Mouse (Mus musculus): ENCODE results near the gene Rhox4c.
"Not testable (repeated sequence)": the region's sequence is repeated elsewhere in the genome, so short reads cannot be mapped to it uniquely, and the experiment has no call there.

The Rhox4c gene

DNA sequence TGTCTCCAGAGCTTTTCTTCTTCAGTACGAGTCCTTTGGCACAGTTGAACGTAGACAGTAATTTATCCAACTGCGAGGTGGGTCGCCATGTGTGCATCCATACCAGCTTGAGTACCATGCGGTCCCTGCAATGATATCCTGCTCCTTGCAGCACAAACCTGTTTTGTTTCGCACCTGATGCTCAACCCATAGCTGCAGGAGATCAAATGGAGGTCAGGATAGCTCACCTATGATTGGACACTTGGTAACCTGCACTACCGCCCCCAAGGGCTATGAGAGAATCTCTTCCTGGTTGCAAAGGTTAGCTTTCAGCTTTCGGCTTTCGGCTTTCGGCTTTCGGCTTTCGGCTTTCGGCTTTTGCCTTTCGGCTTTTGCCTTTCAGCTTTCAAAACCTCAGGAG, at the start of gene Rhox4c:
Gene Rhox4c (plus strand): TSS at position 301 of the 400 bp plus-strand sequence.
- not testable (repeated sequence) for DNase-seq

GRCm38 (mm10) chrX:37432194-37432593, 47.9 kb upstream of the Rhox4c start, which contains the start of gene Rhox4b:
Rhox4b (plus strand) TSS chrX:37432494.
- not testable (repeated sequence) for DNase-seq

GRCm38 (mm10) chrX:37453380-37453779, 26.8 kb upstream of the Rhox4c start, which contains the start of gene Rhox2c:
Rhox2c (plus strand) TSS chrX:37453680.
- not testable (repeated sequence) for DNase-seq

- DNase-seq: not testable (repeated sequence)
Observed at GRCm38 (mm10) chrX:37458285-37458684, 21.9 kb upstream of the Rhox4c start, which contains the start of gene Rhox3c. Rhox3c (plus strand) TSS chrX:37458585.

DNA sequence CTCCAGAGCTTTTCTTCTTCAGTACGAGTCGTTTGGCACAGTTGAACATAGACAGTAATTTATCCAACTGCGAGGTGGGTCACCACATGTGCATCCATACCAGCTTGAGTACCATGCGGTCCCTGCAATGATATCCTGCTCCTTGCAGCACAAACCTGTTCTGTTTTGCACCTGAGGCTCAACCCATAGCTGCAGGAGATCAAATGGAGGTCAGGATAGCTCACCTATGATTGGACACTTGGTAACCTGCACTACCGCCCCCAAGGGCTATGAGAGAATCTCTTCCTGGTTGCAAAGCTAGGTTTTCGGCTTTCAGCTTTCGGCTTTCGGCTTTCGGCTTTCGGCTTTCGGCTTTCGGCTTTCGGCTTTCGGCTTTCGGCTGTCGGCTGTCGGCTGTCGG, 33.9 kb downstream of the Rhox4c start, which contains the start of gene Rhox4d:
Gene Rhox4d (plus strand): TSS at position 301 of the 400 bp plus-strand sequence.
- DNase-seq: not testable (repeated sequence)

DNA sequence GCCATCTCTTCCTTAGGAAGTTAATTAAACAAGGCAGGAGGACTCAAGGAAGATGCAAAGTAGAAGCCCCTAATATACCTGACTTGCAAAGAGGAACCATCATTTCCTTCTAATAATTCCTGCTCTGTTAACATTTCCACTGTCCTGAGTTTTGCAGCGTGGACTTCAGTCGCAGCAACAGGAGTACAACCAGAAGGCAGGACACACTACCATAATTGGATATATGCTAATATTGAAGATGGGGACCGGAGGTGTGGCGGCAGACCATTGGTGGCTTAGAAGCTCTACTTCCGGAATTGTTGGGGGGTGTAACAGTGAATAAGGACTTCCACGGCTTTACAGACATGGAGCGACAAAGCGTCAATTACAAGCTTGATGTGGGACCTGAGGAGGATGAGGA, 50.0 kb downstream of the Rhox4c start, which contains the start of gene Rhox2e:
Gene Rhox2e (plus strand): TSS at position 301 of the 400 bp plus-strand sequence.
- not testable (repeated sequence) for DNase-seq
